Mouse (Mus musculus) T-helper 2 cell (primary cell): ENCODE results near the gene Cdh13.

ENCODE experiments used
- in situ Hi-C: fragments of 300-600 bp; cut with MboI, MseI; formaldehyde crosslinking; loops from one replicate; pipeline ENCODE4 v1.15.1; 2025; ENCODE audit warnings: high pct_unique_total_duplicates

Gene Cdh13

GRCm38 (mm10) chr8:118380058-118380457 is 96.5 kb downstream of the Cdh13 start:
- in situ Hi-C loops = no loop called here

GRCm38 (mm10) chr8:118380782-118381181 is 97.2 kb downstream of the Cdh13 start:
- in situ Hi-C loops = no loop called here

- in situ Hi-C loops = no loop called here
These were observed 98.1 kb downstream of the Cdh13 start for GRCm38 (mm10) chr8:118381641-118382040.

- in situ Hi-C loops = no loop called here
These were observed 100.8 kb downstream of the Cdh13 start for GRCm38 (mm10) chr8:118384314-118384713.

- in situ Hi-C loops = no loop called here
These were observed 105.9 kb downstream of the Cdh13 start for GRCm38 (mm10) chr8:118389456-118389855.

GRCm38 (mm10) chr8:118393909-118394650 is 110.5 kb downstream of the Cdh13 start:
- in situ Hi-C loops = no loop called here

GRCm38 (mm10) chr8:118395178-118395577 is 111.6 kb downstream of the Cdh13 start:
- in situ Hi-C loops = no loop called here

GRCm38 (mm10) chr8:118404836-118405235 is 121.3 kb downstream of the Cdh13 start:
- in situ Hi-C loops = no loop called here

GRCm38 (mm10) chr8:118407322-118407721 is 123.8 kb downstream of the Cdh13 start:
- in situ Hi-C loops = no loop called here

- in situ Hi-C loops = no loop called here
These were observed 125.9 kb downstream of the Cdh13 start for GRCm38 (mm10) chr8:118409396-118409795.

GRCm38 (mm10) chr8:118410341-118410970 is 126.9 kb downstream of the Cdh13 start:
- in situ Hi-C loops = no loop called here

- in situ Hi-C loops = no loop called here
These were observed 132.1 kb downstream of the Cdh13 start for GRCm38 (mm10) chr8:118415672-118416071.

GRCm38 (mm10) chr8:118416811-118417355 is 133.3 kb downstream of the Cdh13 start:
- in situ Hi-C loops = no loop called here

- in situ Hi-C loops = no loop called here
These were observed 139.1 kb downstream of the Cdh13 start for GRCm38 (mm10) chr8:118422624-118423023.

- in situ Hi-C loops = no loop called here
These were observed 145.4 kb downstream of the Cdh13 start for GRCm38 (mm10) chr8:118428941-118429340.

GRCm38 (mm10) chr8:118431731-118432440 is 148.4 kb downstream of the Cdh13 start:
- in situ Hi-C loops = no loop called here

- in situ Hi-C loops = no loop called here
These were observed 150.1 kb downstream of the Cdh13 start for GRCm38 (mm10) chr8:118433553-118434180.

GRCm38 (mm10) chr8:118436751-118437150 is 153.2 kb downstream of the Cdh13 start:
- in situ Hi-C loops = no loop called here

GRCm38 (mm10) chr8:118437152-118437551 is 153.6 kb downstream of the Cdh13 start:
- in situ Hi-C loops = no loop called here

- in situ Hi-C loops = no loop called here
These were observed 154.3 kb downstream of the Cdh13 start for GRCm38 (mm10) chr8:118437874-118438273.

- in situ Hi-C loops = no loop called here
These were observed 156.3 kb downstream of the Cdh13 start for GRCm38 (mm10) chr8:118439857-118440256.

- in situ Hi-C loops = no loop called here
These were observed 159.8 kb downstream of the Cdh13 start for GRCm38 (mm10) chr8:118443361-118443760.
